Mouse (Mus musculus) thymus, adult 2 months (tissue): Measurements from ENCODE around the gene Zfp503.

ENCODE experiments used
- CTCF ChIP-seq: fragments of 200-500 bp; IDR thresholded peaks from 2 replicates; pipeline ENCODE4 v1.5.1; 2012; ENCODE audit warnings: mild to moderate bottlenecking, control low read depth, low read length, moderate library complexity, borderline replicate concordance; ENCODE audit not compliant: control insufficient read depth, poor library complexity, insufficient read depth; ENCODE audit errors: extremely low read depth
- POLR2A ChIP-seq: fragments of 200-500 bp; IDR thresholded peaks from 2 replicates; pipeline ENCODE4 v1.6.1; 2012; ENCODE audit warnings: mild to moderate bottlenecking, low read length, control low read depth, moderate library complexity; ENCODE audit not compliant: control insufficient read depth, poor library complexity, insufficient read depth; ENCODE audit errors: extremely low read depth

DNA sequence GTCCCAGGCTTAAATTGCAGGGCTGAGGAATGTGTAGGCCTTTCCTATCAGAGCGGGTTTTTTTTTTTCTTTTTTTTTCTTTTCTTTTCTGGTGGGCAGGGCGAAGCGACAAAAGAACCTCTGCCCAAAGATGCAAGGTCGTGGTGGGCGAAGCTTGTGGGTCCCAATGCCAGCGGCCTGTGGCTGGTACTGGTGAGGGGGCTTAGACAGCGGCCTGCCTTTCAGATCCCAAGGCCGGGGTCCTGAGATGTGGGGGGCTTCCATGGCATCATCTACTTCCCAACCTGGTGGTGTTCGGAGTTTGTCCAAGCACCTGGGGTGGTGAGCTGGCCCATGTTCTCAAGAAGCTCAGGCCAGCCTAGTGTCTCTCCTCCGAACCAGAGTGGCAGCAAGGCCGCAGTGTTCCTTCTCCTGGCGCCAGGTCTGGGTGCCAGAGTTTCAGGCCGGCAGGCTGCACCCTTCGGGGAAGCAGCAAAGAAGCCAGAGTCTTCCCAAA, 7.3 kb downstream of the Zfp503 start:
- no peak for TF ChIP-seq CTCF
- TF ChIP-seq POLR2A = no peak
